Mouse (Mus musculus) liver, postnatal 0 days (tissue): Measurements from ENCODE around the gene Fam107b.
A peak's percentile ranks its signal among the peaks of the same experiment; 100 is the strongest.

ENCODE experiments used
- CTCF ChIP-seq: sonication (generic); IDR thresholded peaks from 2 replicates; pipeline ENCODE4 v1.5.1; 2016; ENCODE audit warnings: antibody characterized with exemption, low read depth
- EP300 ChIP-seq: IDR thresholded peaks from 2 replicates; pipeline ENCODE4 v1.6.1; 2016; ENCODE audit warnings: antibody characterized with exemption, low read depth, mild to moderate bottlenecking

- TF ChIP-seq CTCF (0 out of 2 replicates have a peak, but pooled peaks have one; percentile 11), EP300 (no peak)
These were observed 245.9 kb downstream of the Fam107b start for GRCm38 (mm10) chr2:3816142-3816609.
